Mouse (Mus musculus): ENCODE measurements around the gene Exoc8.

GRCm38 (mm10) chr8:124872690-124873089 is 24.8 kb downstream of the Exoc8 start:
- no peak for TF ChIP-seq CTCF (IDR thresholded peaks at IDR 0.05 in 2 of 3, conservative IDR thresholded peaks at IDR 0.05 in 1 of 3; ENCODE audit: control insufficient read depth in 1 of 3, insufficient read depth in 1 of 3, low read depth in 2 of 3, low read length in 3 of 3, poor library complexity in 1 of 3, severe bottlenecking in 1 of 3)
- TF ChIP-seq JUND (IDR thresholded peaks at IDR 0.05; ENCODE audit: low read depth, low read length), result no peak
- no peak for TF ChIP-seq MAX (IDR thresholded peaks at IDR 0.05; ENCODE audit: low read length)
- TF ChIP-seq MAFK (IDR thresholded peaks at IDR 0.05; ENCODE audit: borderline replicate concordance, low read depth, low read length), result no peak
- no peak for TF ChIP-seq RAD21 (IDR thresholded peaks at IDR 0.05; ENCODE audit: low read depth, low read length)
- no peak for TF ChIP-seq TCF12 (IDR thresholded peaks at IDR 0.05; ENCODE audit: low read depth, low read length)
- TF ChIP-seq TAL1 (IDR thresholded peaks at IDR 0.05; ENCODE audit: low read length), result no peak
- TF ChIP-seq POLR2A (IDR thresholded peaks at IDR 0.05; ENCODE audit: control insufficient read depth in 1 of 2, insufficient read depth in 1 of 2, low read depth in 1 of 2, low read length in 2 of 2, poor library complexity in 1 of 2), result no peak
- no peak for TF ChIP-seq BHLHE40 (IDR thresholded peaks at IDR 0.05; ENCODE audit: borderline replicate concordance, low read depth, low read length)
- TF ChIP-seq EP300 (IDR thresholded peaks at IDR 0.05; ENCODE audit: low read depth in 1 of 2, low read length in 2 of 2), result no peak
- no peak for TF ChIP-seq RCOR1 (IDR thresholded peaks at IDR 0.05; ENCODE audit: low read depth, low read length)
- TF ChIP-seq ZMIZ1 (IDR thresholded peaks at IDR 0.05; ENCODE audit: low read depth, low read length), result no peak
- TF ChIP-seq GATA1 (IDR thresholded peaks at IDR 0.05; ENCODE audit: low read depth, low read length), result peak; percentile 38; the same call in 1 of the 2 replicates

Measured in MEL (cell line).